Mouse (Mus musculus) adrenal gland, postnatal 14 days (tissue): ENCODE measurements around the gene Gipc2. TPM values are rescaled to one million over a fixed set of nuclear protein-coding genes. Genes with fewer than 3 reads are reported as not detected.

ENCODE experiments used
- DNase-seq: peaks from one replicate; pipeline ENCODE4 v3.0.0; 2021; ENCODE audit warnings: mixed read lengths
- total RNA-seq: library from RNA; stranded (reverse); gene quantifications from 2 replicates; pipeline ENCODE4 v1.2.3, GENCODE M21; 2021

The Gipc2 gene
- total RNA-seq, 1 experiment from 2014 or later, result 0.96 TPM

- no peak for DNase-seq
Measured at GRCm38 (mm10) chr3:152117941-152118340, 48.1 kb downstream of the Gipc2 start.

DNA sequence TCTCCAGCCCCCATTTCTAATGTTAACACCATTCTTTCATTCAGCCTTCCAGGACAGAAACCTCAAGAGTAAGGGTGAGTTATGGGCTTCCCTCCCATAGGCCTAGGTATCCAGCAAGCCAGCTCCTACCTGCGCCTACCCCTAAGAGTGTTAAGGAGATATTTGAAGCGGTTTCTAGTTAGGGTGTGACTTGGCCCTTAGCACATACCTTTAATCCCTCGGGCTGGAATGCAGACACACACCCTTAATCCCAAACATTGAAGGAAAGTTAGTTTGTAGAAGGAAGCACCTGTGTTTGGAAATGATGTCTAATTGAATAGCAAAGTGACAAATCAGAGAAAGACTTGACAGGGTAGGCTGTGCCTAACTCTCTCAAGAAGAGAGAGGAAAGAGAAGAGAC lies 49.9 kb downstream of the Gipc2 start:
- DNase-seq, result no peak

DNA sequence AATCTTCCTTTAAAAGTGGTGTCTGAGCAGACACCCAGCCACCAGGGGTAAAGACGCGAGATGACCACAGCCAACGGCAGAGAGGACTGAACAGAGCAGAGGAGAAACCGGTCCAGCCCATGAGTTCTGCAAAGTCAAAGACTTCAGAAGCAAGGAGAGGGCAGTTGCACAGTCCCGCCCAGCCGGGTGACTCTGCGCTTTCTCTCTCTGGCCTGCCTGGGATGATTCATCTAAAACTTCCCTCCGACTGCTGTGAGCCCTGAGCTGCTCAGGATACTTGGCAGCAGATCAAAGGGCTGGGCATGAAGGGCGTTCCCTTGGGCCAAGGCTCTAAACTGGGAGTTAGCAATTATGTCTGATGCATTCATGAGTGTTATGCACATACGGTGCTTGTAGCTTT lies 51.2 kb downstream of the Gipc2 start:
- DNase-seq, result peak; percentile 96

- peak; percentile 21 for DNase-seq
Measured at GRCm38 (mm10) chr3:152114222-152114621, 51.8 kb downstream of the Gipc2 start.

DNA sequence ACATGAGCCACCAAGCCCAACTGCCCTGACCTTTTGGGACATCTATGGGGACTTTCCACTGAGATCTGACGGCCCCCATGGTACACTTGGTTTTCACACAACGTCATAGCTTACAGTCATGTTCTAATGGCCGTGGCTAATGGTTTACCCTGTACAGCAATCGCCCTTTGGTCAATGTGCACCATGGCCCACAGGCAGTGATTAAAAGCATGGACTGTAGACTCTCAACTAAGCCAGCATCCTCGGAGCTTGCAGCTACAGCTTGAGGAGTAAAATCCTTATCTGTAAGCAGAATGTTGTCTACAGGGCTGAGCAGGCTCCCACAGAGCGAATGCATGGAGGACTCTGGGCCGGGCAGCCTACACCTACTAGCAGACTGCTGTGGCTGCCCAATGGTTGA lies 52.5 kb downstream of the Gipc2 start:
- DNase-seq, result no peak

- no peak for DNase-seq
Measured at GRCm38 (mm10) chr3:152112664-152113063, 53.4 kb downstream of the Gipc2 start.

- no peak for DNase-seq
Measured at GRCm38 (mm10) chr3:152111482-152111881, 54.5 kb downstream of the Gipc2 start.

- peak; percentile 87 for DNase-seq
Measured at GRCm38 (mm10) chr3:152111081-152111480, 54.9 kb downstream of the Gipc2 start.

DNA sequence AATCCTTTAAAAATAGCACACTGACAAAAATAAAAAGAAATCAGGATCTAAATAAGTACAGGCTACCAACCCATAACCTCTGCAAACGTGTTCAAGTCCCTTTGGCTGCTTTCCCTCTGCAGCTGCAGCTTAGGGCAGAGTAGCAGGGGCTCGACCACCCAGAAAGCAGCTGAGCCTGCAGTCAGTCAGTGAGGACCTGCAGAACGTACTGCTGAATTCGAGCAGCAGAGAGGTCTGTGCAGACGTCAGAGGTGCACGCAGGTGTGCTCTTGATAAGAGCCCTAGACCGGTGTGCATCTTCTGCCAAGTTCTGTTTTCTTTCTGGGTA lies 56.8 kb downstream of the Gipc2 start:
- DNase-seq, result no peak

- DNase-seq, result no peak
Measured at GRCm38 (mm10) chr3:152108560-152109259, 57.3 kb downstream of the Gipc2 start.

GRCm38 (mm10) chr3:152108003-152108395 lies 58.0 kb downstream of the Gipc2 start:
- DNase-seq, result no peak

DNA sequence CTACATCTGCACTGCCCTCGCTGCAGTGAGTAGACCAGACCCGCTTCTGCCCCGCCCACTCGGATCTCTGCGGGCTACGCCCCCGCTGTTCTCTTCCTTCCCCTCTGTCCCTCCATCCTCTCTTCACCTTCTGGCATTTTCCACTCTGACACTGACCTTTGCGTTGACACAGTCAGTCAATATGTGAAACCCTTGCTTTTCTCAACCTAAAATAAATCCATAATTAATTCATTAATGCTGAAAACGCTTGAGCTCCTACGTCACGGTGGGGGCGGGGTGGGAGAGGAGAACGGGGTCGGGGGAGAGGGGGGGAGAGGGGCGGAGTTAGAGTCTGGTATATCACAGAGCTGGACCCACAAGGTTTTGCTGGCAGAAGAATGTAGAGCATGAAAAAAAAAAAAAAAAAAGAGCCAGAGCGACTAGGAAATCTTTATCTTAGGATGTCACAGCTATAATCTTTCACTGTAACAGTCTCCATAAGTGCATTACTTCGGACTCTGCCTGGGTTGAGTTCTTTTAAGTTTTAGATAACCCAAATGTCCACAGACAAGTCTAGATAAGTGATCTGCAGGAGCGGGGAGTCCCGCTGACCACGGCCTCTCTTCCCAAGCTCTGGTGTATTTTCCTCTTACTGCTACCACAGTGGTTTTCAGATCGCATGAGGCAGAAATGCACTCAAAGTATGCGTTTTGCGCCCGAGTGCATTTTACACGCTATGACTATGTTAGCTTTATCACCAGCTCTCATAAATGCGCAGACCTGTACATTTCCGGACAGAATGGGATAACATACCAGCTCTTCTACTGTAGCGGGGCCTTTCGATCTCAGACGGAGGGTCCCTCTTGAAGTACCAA lies 58.7 kb downstream of the Gipc2 start:
- DNase-seq, result peak; percentile 37

- no peak for DNase-seq
Measured at GRCm38 (mm10) chr3:152106225-152107148, 59.5 kb downstream of the Gipc2 start.

DNA sequence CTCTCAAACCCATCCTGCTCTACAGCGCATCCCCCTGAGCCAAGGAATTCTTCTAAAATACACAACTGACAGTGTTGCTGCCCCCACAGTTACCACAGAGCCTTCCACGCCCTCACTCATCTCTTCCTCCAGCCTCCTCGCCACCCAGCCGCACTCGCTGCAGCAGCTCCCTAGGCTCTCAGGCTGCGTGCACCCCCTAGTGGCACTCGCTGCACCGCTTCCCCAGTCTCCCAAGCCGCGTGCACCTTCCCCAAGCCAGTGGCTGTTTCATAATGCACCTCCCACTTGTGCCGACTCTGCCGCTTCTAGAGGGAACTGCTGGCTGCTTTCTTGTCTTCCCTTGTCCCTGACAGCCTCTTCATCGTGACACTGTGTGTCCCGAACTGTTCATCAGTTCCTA lies 60.7 kb downstream of the Gipc2 start:
- peak; percentile 82 for DNase-seq

- DNase-seq, result no peak
Measured at GRCm38 (mm10) chr3:152103381-152103780, 62.6 kb downstream of the Gipc2 start.

GRCm38 (mm10) chr3:152101459-152101858 lies 64.6 kb downstream of the Gipc2 start:
- DNase-seq, result no peak

GRCm38 (mm10) chr3:152100119-152100818 lies 65.8 kb downstream of the Gipc2 start:
- no peak for DNase-seq

DNA sequence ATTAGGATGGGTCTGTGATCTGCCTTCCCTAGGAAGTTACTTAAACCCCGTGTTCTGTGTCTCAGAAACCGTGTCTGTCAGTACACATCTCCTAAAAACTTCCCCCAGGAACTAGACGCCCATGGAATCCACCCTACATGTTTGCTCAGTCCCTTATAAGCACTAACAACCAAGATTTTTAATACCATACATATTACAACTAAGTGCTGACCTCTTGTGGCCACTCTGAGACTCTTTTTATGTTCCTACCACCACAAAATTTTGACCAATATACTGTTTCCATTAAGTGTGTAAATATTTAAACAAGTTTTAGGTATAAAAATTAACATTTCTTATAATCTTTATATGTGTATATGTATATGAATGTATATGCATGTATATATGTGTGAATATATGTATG lies 71.0 kb downstream of the Gipc2 start:
- DNase-seq, result no peak

GRCm38 (mm10) chr3:152092385-152093057 lies 73.5 kb downstream of the Gipc2 start:
- DNase-seq, result no peak

GRCm38 (mm10) chr3:152089178-152089577 lies 76.9 kb downstream of the Gipc2 start:
- DNase-seq, result peak; percentile 67

DNA sequence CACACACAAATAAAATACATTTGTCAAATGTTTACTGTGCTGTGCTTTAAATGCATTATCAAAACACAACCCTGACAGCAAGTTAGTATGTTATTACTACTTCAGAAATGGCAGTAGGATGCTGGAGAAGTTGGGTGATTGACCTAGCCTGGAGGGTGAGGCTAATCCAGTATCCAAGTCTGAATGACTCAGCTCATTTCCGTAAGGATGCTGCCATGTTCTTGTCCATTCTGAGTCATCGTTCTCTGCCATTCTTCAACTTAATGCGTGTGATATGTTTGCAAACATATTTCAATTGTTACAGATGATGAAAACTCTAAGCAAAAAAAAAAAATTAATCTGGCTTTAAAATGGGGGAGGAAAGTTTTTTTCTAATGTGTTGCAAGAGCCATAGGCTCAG lies 84.6 kb downstream of the Gipc2 start:
- DNase-seq, result no peak
